Mouse (Mus musculus) limb, embryonic 12.5 days (tissue): ENCODE measurements around the gene Lin54. TPM values are rescaled to one million over a fixed set of nuclear protein-coding genes. Genes with fewer than 3 reads are reported as not detected.
A peak's percentile ranks its signal among the peaks of the same experiment; 100 is the strongest.

Experiments
- ATAC-seq: fragments of 200-750 bp; cut with Nextera tagmentation; 2 replicates; pipeline ENCODE4 v1.8.0; 2017; ENCODE audit warnings: low read depth, moderate TSS enrichment; ENCODE audit not compliant: insufficient number of reproducible peaks, insufficient read depth, low FRiP score, low TSS enrichment
- H3K27ac ChIP-seq: fragments of 300-500 bp; sonication (generic); 2 replicates; pipeline ENCODE4 v1.5.1; 2016; ENCODE audit warnings: mild to moderate bottlenecking, moderate library complexity
- H3K27me3 ChIP-seq: fragments of 300-500 bp; sonication (generic); 2 replicates; pipeline ENCODE4 v1.6.1; 2016; ENCODE audit warnings: mild to moderate bottlenecking, moderate library complexity
- H3K36me3 ChIP-seq: fragments of 300-500 bp; sonication (generic); 2 replicates; pipeline ENCODE4 v1.6.1; 2016; ENCODE audit warnings: mild to moderate bottlenecking, moderate library complexity
- H3K4me1 ChIP-seq: fragments of 300-500 bp; sonication (generic); replicated peaks from 2 replicates; pipeline ENCODE4 v1.6.1; 2016
- H3K4me2 ChIP-seq: fragments of 300-500 bp; sonication (generic); 2 replicates; pipeline ENCODE4 v1.6.1; 2016; ENCODE audit warnings: mild to moderate bottlenecking, moderate library complexity
- H3K4me3 ChIP-seq: fragments of 300-500 bp; sonication (generic); replicated peaks from 2 replicates; pipeline ENCODE4 v1.5.1; 2016; ENCODE audit warnings: mild to moderate bottlenecking
- H3K9ac ChIP-seq: fragments of 300-500 bp; sonication (generic); replicated peaks from 2 replicates; pipeline ENCODE4 v1.6.1; 2016; ENCODE audit warnings: mild to moderate bottlenecking, moderate library complexity
- H3K9me3 ChIP-seq: fragments of 300-500 bp; sonication (generic); 2 replicates; pipeline ENCODE4 v1.6.1; 2016; ENCODE audit warnings: mild to moderate bottlenecking, moderate library complexity
- WGBS: fragments of 180-500 bp; shearing (Covaris S2); methylation state at CpG from one replicate; pipeline ENCODE4 v1.1.7; 2016; 5-methylcytosine and 5-hydroxymethylcytosine counted together
- polyA plus RNA-seq: library from polyadenylated mRNA; unstranded; fragments of >200 nt; fragmentation: Nextera tagmentation; extraction: Ambion mirVana; gene quantifications from 2 replicates; pipeline ENCODE4 v1.2.1, GENCODE M21; 2016

Lin54 gene
- 14.6 and 16.6 TPM in 2 replicates for polyA plus RNA-seq

DNA sequence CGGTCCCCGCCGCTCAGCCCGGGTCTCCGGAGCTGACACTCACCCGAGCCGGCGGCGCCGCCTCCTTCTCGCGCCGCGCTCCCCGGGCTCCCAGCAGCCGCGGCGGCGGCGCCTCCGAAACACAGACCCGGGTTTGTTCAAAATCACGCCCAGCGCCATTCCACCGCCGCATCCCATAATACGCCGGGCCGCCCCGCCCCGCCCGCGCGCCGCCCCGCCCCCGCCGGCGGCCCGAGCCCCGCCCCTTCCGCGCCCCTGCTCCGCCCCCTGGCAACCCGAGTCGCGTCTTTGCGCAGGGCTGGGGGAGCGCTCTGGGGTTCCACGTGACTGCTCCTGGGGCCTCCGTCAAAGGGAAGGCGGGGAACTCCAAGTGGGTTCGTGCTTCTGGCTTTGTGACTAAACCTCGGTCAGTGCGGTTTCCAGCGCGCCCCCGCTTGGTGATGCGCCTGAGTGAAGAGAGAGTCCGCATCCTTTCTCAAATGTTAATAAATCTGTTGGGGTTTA is at the start of gene Lin54:
Lin54 (minus strand) TSS at position 182 of the 504 bp plus-strand sequence.
- peak within 1 kb of the TSS; percentile 68 for H3K9ac ChIP-seq
- H3K4me2 ChIP-seq: peak within 1 kb of the TSS; percentile 92
- H3K27me3 ChIP-seq: no peaks in the 10 kb centered on the region
- 2% methylated on average over 56 of the region's 60 CpGs for WGBS
- H3K4me1 ChIP-seq: peaks cover 20% of the 10 kb centered on the region
- ATAC-seq: peak; percentile 93
- no peaks in the 10 kb centered on the region for H3K36me3 ChIP-seq
- H3K27ac ChIP-seq: peak within 1 kb of the TSS; percentile 74
- H3K9me3 ChIP-seq: no peaks in the 10 kb centered on the region
- H3K4me3 ChIP-seq: peak within 1 kb of the TSS; percentile 80

DNA sequence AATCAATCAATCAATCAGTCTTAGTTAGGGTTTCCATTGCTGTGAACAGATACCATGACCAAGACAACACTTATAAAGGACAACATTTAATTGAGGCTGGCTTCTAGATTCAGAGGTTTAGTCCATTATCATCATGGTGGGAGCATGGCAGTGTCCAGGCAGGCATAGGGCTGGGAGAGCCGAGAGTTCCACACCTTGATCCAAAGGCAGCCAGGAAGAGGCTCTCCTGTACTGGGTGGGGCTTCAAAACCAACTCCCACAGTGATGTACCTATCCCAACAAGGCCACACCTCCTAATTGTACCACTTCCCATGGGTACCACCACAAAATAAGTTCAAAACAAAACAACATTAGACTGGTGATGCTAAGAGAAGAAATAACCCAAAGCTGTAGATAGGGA is 49.7 kb upstream of the Lin54 start:
- no peaks in the 10 kb centered on the region for H3K4me1 ChIP-seq
- no peak for ATAC-seq
- peaks cover 46% of the 10 kb centered on the region for H3K36me3 ChIP-seq
- no peak overlapping the region for H3K4me2 ChIP-seq
- no peak overlapping the region for H3K9ac ChIP-seq
- H3K9me3 ChIP-seq: no peaks in the 10 kb centered on the region
- H3K27me3 ChIP-seq: no peaks in the 10 kb centered on the region
- 97% methylated on average over 1 of the region's 1 CpGs for WGBS
- H3K27ac ChIP-seq: no peak overlapping the region
- no peak overlapping the region for H3K4me3 ChIP-seq

DNA sequence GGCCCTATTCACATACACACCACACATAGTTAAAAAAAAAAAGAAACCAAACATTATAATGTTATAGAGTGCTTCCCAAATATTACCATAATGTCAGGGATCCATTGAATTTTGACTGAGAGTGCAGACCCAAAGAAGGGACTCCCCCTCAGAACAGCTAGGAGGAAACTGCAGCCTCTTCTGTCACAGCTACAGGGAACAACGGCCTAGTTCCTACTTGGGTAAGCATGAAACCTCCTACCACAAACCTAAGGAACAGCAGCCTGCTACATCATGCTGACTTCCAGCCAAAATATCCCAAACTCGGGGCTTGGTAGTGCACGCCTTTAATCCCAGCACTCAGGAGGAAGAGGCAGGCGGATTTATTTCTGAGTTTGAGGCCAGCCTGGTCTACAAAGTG is 48.9 kb upstream of the Lin54 start:
- Histone ChIP-seq H3K4me1 (no peaks in the 10 kb centered on the region), H3K4me3 (no peak overlapping the region), H3K4me2 (no peak overlapping the region), H3K9me3 (no peaks in the 10 kb centered on the region), H3K36me3 (peaks cover 54% of the 10 kb centered on the region), H3K27ac (no peak overlapping the region), H3K9ac (no peak overlapping the region), H3K27me3 (no peaks in the 10 kb centered on the region)
- no peak for ATAC-seq
- 96% methylated on average over 4 of the region's 4 CpGs for WGBS

DNA sequence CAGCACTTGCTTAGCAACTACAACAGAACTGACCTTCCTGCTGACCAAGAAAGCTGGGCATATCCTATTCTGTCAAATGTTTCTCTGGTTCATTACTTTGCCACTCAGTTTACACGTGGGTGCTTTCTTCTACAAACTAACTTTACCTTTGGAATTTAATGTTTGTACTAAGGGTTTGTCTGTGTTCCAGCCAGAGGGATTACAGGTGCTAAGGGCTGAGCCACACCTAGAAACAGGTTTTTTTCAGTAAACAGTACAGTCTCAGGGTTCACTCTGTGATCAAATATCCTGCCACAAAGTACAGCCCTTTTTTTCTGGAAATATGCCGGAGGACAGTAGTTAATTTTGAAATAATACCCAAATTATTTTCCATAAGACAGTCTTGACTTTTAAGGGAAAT is 47.8 kb upstream of the Lin54 start:
- no peak overlapping the region for H3K9ac ChIP-seq
- WGBS: 85% methylated on average over 2 of the region's 2 CpGs
- H3K9me3 ChIP-seq: no peaks in the 10 kb centered on the region
- peaks cover 64% of the 10 kb centered on the region for H3K36me3 ChIP-seq
- ATAC-seq: no peak
- H3K27ac ChIP-seq: no peak overlapping the region
- H3K27me3 ChIP-seq: no peaks in the 10 kb centered on the region
- H3K4me1 ChIP-seq: no peaks in the 10 kb centered on the region
- no peak overlapping the region for H3K4me2 ChIP-seq
- no peak overlapping the region for H3K4me3 ChIP-seq

DNA sequence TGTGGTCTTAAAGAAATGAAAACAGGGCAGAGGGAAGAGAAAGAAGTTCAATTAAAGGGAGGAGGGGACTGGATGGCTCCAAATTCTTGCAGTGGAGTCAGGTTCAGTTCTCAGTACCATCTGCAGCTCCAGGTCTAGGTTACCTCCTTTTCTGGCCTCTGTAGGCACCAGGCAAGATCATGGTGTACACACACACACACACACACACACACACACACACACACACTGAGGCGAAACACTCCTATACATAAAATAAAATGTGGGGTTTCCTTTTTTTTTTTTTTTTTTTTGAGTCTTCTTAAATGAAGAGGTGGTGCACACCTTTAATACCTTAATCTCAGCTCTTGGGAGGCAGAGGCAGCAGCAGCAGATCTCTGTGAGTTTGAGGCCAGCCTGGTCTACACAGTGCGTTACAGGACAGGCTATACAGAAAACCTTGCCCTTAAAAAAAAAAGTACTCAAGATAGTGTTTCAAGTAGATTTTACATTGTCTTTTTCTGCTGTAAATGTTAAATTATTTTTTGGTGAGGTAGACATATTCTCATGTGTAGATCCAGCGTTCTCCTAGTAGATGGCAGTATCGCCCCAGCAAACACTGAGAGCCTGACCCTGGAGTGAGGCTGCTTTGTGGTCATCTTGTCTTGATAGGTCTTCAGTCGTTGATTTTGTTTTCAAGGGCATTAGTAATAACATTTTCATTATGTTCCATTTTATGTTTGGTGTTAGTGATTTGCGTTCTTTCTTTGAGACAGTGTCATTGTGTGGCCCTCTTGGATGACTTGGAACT is 46.0 kb upstream of the Lin54 start:
- H3K9me3 ChIP-seq: no peaks in the 10 kb centered on the region
- H3K9ac ChIP-seq: no peak overlapping the region
- H3K4me3 ChIP-seq: no peak overlapping the region
- no peaks in the 10 kb centered on the region for H3K27me3 ChIP-seq
- no peaks in the 10 kb centered on the region for H3K4me1 ChIP-seq
- WGBS: 90% methylated on average over 6 of the region's 6 CpGs
- H3K36me3 ChIP-seq: peaks cover 82% of the 10 kb centered on the region
- H3K4me2 ChIP-seq: no peak overlapping the region
- no peak overlapping the region for H3K27ac ChIP-seq
- no peak for ATAC-seq

DNA sequence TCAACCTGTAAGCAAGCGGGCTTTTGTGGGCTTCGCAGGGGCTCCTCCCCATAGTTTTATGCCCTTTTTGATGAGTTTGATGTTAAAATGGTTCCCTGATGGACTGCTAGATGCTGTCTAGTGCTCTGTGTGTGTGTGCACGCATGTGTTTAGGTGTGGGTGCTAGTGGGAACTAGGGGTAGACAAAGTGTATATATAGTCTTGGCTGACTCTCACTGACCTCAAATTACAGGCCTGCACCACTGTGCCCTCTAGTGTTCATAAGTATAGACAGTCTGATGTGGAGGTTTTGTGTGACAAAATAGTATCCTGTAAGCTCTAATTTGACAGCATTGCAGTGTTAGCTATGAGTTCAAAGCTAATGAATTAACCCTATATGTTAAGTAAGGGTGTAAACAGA is 36.2 kb upstream of the Lin54 start:
- Histone ChIP-seq H3K36me3 (peaks cover 85% of the 10 kb centered on the region), H3K4me1 (no peaks in the 10 kb centered on the region), H3K4me2 (no peak overlapping the region), H3K9me3 (no peaks in the 10 kb centered on the region), H3K27ac (no peak overlapping the region), H3K27me3 (no peaks in the 10 kb centered on the region), H3K9ac (no peak overlapping the region), H3K4me3 (no peak overlapping the region)
- ATAC-seq: no peak
- WGBS: 91% methylated on average over 3 of the region's 3 CpGs

DNA sequence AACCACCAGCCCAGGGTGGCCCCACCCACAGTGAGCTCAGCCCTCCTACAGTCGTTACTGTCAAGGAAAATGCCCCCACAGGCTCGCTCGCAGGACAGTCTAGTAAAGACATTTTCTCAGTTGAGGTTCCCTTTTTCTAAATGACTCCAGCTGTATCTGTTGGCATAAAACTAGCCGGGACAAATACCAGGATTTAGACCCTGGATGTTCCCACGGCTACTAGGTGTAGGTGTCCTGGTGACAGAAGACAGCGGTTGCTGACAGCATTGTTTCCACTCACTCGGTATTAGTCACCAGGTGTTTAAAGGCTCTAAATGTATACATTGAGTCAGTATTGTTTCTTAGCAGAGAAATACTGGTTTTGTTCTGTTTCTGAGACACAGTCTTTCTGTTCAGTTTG is 35.4 kb upstream of the Lin54 start:
- H3K4me1 ChIP-seq: no peaks in the 10 kb centered on the region
- H3K27ac ChIP-seq: no peak overlapping the region
- H3K9ac ChIP-seq: no peak overlapping the region
- no peak overlapping the region for H3K4me2 ChIP-seq
- H3K36me3 ChIP-seq: peaks cover 87% of the 10 kb centered on the region
- no peak for ATAC-seq
- H3K27me3 ChIP-seq: no peaks in the 10 kb centered on the region
- H3K4me3 ChIP-seq: no peak overlapping the region
- 85% methylated on average over 7 of the region's 7 CpGs for WGBS
- H3K9me3 ChIP-seq: no peaks in the 10 kb centered on the region

DNA sequence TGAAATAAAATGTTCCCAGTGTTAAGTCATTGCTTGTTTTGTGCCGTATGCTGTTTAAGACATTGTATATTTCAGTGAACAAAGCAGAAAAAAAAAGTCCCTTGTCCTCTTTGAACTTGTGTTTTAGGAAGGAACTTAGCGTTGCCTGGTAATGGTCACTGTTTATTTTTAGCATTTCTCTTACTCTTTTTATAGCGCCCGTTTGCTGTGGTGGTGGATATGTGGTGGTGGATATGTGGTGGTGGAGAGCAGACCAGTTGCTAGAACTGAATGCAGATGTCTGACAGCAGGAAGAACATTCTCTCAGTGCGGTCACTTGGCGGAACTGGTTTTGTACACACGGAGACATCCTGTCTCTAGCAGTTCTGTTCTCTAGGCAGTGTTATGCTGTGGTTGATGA is 25.7 kb upstream of the Lin54 start:
- Histone ChIP-seq H3K4me2 (no peak overlapping the region), H3K27ac (no peak overlapping the region), H3K9ac (no peak overlapping the region), H3K9me3 (no peaks in the 10 kb centered on the region), H3K4me3 (no peak overlapping the region), H3K4me1 (no peaks in the 10 kb centered on the region), H3K27me3 (no peaks in the 10 kb centered on the region), H3K36me3 (peaks cover 53% of the 10 kb centered on the region)
- 81% methylated on average over 7 of the region's 7 CpGs for WGBS
- no peak for ATAC-seq

DNA sequence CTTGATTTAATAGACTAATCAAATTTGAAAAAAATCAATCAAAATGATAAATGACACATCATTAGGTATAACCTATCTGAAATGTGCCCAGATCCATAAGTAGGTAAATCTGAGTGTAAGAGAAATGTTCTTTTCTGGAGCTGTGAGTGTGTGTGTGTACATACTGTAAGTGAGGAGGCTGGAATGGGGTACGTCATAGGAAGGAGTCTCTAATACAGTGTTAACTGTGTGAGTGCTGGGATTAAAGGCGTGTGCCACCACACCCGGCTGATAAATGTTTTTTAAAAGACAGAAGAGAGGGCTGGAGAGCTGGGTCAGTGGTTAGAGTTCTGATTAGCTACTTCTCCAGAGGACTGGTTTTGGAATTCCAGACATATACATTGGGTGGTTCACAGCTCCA is 25.2 kb upstream of the Lin54 start:
- H3K4me3 ChIP-seq: no peak overlapping the region
- no peak for ATAC-seq
- no peaks in the 10 kb centered on the region; the same call in 1 of the 2 replicates for H3K4me1 ChIP-seq
- no peaks in the 10 kb centered on the region for H3K27me3 ChIP-seq
- H3K4me2 ChIP-seq: no peak overlapping the region
- peaks cover 48% of the 10 kb centered on the region for H3K36me3 ChIP-seq
- no peaks in the 10 kb centered on the region for H3K9me3 ChIP-seq
- H3K9ac ChIP-seq: no peak overlapping the region
- WGBS: 80% methylated on average over 3 of the region's 3 CpGs
- H3K27ac ChIP-seq: no peak overlapping the region

DNA sequence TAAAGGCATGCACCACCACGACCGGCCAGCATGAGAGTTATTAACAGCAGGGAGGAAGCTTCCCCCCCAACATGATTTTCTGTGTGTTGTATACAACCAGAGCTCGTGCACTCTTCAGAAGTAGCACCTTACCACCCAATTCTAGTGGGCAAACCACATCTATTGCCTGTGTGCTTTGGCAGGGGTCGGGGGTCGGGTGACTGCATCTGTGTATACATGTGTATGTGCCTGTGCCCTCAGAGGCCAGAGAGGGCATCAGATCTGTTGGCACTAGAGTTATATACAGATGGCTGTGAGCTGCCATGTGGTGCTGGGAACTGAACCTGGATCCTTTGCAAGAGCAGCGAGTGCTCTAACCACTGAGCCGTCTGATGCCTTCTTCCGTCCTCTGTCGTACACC is 24.5 kb upstream of the Lin54 start:
- Histone ChIP-seq H3K4me3 (no peak overlapping the region), H3K9me3 (no peaks in the 10 kb centered on the region), H3K4me1 (peaks cover 7% of the 10 kb centered on the region), H3K4me2 (no peak overlapping the region), H3K27me3 (no peaks in the 10 kb centered on the region), H3K9ac (no peak overlapping the region), H3K27ac (no peak overlapping the region), H3K36me3 (peaks cover 41% of the 10 kb centered on the region)
- no peak for ATAC-seq
- WGBS: 93% methylated on average over 9 of the region's 9 CpGs

DNA sequence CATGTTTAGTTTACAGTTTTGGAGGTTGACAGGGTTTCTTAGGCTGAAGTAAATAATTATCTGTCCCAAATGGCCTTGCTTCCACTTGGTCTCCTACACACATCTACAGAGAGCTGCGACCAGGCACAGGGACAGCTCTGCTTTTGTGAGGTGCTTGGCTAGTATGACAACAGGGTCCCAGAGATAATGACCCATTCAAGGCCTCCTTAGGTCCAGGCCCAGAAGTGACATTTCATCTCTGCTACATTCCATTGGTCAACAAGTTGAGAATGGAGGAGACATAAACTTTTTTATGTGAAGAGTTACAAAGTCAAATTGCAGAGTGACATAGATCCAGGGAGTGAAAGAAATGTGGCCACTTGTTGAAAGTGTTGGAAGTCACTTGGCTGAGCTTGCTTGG is 22.9 kb upstream of the Lin54 start:
- Histone ChIP-seq H3K4me1 (peaks cover 15% of the 10 kb centered on the region), H3K4me3 (no peak overlapping the region), H3K4me2 (no peak overlapping the region), H3K9me3 (no peaks in the 10 kb centered on the region), H3K27me3 (no peaks in the 10 kb centered on the region), H3K9ac (no peak overlapping the region), H3K36me3 (peaks cover 25% of the 10 kb centered on the region), H3K27ac (no peak overlapping the region)
- ATAC-seq: no peak
- 100% methylated on average over 1 of the region's 1 CpGs for WGBS

DNA sequence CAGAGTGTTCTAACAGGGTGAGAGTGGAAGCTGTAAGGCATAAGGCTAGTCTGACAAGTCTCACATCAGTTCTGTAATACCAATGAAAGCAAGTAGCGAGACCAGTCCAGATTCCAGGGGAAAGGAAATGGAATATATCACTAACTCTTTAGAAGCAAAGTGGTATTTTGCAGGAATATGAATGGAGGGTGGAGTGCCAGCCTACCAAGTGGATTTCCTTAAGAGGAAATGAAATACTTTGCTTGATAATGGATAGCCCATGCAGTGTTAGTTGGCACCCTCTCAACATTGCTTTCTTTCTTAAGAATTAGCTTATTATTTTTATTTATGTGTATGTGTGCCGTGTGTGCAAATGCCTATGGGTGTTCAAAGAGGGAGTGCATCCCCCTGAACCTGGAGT is 19.8 kb upstream of the Lin54 start:
- no peaks in the 10 kb centered on the region for H3K27me3 ChIP-seq
- WGBS: 91% methylated on average over 2 of the region's 2 CpGs
- no peak overlapping the region for H3K4me3 ChIP-seq

More for the DNA sequence above, 19.8 kb upstream of the Lin54 start:
- Histone ChIP-seq H3K4me1 (peaks cover 18% of the 10 kb centered on the region), H3K4me2 (peak overlapping the region; percentile 81; the same call in 1 of the 2 replicates), H3K36me3 (peaks cover 16% of the 10 kb centered on the region; the same call in 1 of the 2 replicates), H3K9ac (no peak overlapping the region), H3K9me3 (no peaks in the 10 kb centered on the region), H3K27ac (no peak overlapping the region)
- no peak for ATAC-seq
